Mouse (Mus musculus): Measurements from ENCODE around the gene Obscn.

- TF ChIP-seq CTCF (IDR thresholded peaks at IDR 0.05) (no peak), EP300 (IDR thresholded peaks at IDR 0.05; ENCODE audit: insufficient read depth, low read depth, low read length) (no peak), POLR2A (IDR thresholded peaks at IDR 0.05; ENCODE audit: insufficient read depth, low read depth, low read length) (0 out of 2 replicates have a peak, but pooled peaks have one; percentile 16)
Observed at GRCm38 (mm10) chr11:58979661-58980060, 156.5 kb downstream of the Obscn start.

Data from heart, adult 2 months (tissue).